Mouse (Mus musculus) v-Abl transformed pro-B cells (cell line): Measurements from ENCODE around the gene Chd4.

Experiments used
- in situ Hi-C, 2 experiments: fragments of 400-800 bp; cut with MboI; formaldehyde crosslinking; loops; one replicate each; pipeline ENCODE4 v1.15.1; 2025; ENCODE audit not compliant: unreplicated experiment in 2 of 2

Chd4 gene

GRCm38 (mm10) chr6:125131302-125132156, 35.7 kb downstream of the Chd4 start, which contains the start of gene Nop2:
Gene Nop2 (plus strand): TSS chr6:125131909.
- in situ Hi-C loops = loop anchor here in 1 of 2 experiments (5.0 kb wide), 1 partner anchor 34 kb away; the partner anchor contains the start of gene Chd4

- in situ Hi-C loops = loop anchor here in 1 of 2 experiments (5.0 kb wide), 1 partner anchor 35 kb away; the partner anchor contains the start of gene Chd4
These were observed 36.7 kb downstream of the Chd4 start for GRCm38 (mm10) chr6:125132470-125132869.

- in situ Hi-C loops = no loop called here
These were observed 41.4 kb downstream of the Chd4 start for GRCm38 (mm10) chr6:125137002-125137671.

GRCm38 (mm10) chr6:125139747-125140146, 44.0 kb downstream of the Chd4 start:
- in situ Hi-C loops = no loop called here

- in situ Hi-C loops = no loop called here
These were observed 46.7 kb downstream of the Chd4 start for GRCm38 (mm10) chr6:125142436-125142835.

DNA sequence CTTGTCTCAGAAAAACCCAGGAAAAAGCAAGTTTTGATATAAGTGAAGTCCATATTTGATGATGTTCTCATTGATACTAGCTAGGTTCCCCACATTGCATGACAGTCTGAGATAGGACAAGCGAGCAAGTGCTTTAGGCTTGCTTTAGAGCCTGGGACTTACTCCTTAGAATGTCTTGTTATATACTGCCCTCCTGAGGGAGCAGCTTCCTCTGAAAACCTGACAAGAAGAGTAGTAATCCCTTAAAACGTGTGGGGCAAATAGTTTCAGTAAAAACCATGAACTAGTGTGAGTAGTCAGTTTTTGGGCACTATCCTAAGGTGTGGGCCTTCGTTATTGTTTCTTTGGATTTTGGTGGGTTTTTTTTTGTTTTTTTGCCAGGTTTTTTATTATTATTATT, 47.3 kb downstream of the Chd4 start:
- in situ Hi-C loops = no loop called here

GRCm38 (mm10) chr6:125143904-125144303, 48.1 kb downstream of the Chd4 start:
- in situ Hi-C loops = no loop called here

DNA sequence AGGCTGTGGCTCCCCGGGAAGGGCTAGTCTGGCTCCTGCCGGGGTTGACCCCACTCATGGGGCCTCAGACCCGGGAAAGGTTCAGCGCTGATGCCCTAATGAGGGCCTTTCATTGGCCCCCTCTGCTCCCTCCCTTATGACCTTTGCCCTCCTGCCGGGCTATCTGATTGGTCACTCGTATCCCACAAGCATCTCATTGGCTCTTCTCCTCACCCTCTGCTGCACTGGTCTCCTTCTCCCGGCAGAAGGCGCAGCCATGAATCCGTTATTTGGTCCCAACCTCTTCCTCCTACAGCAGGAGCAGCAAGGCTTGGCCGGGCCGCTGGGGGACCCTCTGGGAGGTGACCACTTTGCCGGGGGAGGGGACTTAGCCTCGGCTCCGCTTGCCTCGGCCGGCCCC, 49.2 kb downstream of the Chd4 start, which contains the start of gene Iffo1:
Gene Iffo1, plus strand, starts transcription at position 241 of the 400 bp plus-strand sequence.
- in situ Hi-C loops = no loop called here

GRCm38 (mm10) chr6:125145479-125145951, 49.7 kb downstream of the Chd4 start:
- in situ Hi-C loops = no loop called here

GRCm38 (mm10) chr6:125146148-125146547, 50.4 kb downstream of the Chd4 start:
- in situ Hi-C loops = no loop called here

- in situ Hi-C loops = no loop called here
These were observed 51.0 kb downstream of the Chd4 start for GRCm38 (mm10) chr6:125146797-125147196.

GRCm38 (mm10) chr6:125147329-125147728, 51.5 kb downstream of the Chd4 start:
- in situ Hi-C loops = no loop called here

GRCm38 (mm10) chr6:125148251-125148925, 52.6 kb downstream of the Chd4 start:
- in situ Hi-C loops = no loop called here

- in situ Hi-C loops = no loop called here
These were observed 53.3 kb downstream of the Chd4 start for GRCm38 (mm10) chr6:125148926-125149568.

GRCm38 (mm10) chr6:125149569-125149950, 53.8 kb downstream of the Chd4 start:
- in situ Hi-C loops = no loop called here

GRCm38 (mm10) chr6:125152212-125153017, 56.6 kb downstream of the Chd4 start:
- in situ Hi-C loops = loop anchor here (25.0 kb wide), 1 partner anchor 1410 kb away; no protein-coding TSS in a partner anchor

DNA sequence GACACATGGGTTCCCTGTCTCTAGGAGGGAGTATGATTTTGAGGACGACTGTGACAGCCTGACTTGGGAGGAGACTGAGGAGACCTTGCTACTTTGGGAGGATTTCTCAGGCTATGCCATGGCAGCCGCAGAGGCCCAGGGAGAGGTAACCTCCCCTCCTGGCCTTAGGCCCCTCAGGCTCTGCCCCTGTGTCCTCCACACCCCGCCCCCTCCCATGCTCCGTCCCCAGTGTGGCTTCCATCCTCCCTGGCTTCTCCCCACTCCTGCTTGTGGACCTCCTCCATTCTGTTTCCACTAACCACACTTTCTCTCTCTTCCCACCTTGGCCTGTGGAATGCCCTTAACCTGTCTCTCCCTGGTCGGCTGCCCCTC, 57.2 kb downstream of the Chd4 start:
- in situ Hi-C loops = loop anchor here (25.0 kb wide), 1 partner anchor 1409 kb away; no protein-coding TSS in a partner anchor

DNA sequence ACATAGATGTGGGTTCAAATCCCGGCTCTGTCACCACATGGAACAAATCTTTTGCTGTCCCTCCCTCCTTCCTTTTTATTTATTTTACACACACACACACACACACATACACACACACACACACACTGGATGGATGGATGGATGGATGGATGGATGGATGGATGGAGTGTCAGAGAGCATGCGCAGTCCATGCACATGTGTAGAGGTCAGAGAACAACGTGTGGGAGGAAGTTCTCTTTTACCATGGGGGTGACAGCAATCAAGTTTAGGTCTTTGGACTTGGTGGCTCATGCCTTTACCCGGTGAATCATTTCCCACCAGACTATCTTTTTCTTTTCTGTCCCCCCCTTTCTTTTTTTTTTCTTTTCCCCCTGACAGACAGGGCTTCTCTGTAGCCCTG, 57.9 kb downstream of the Chd4 start:
- in situ Hi-C loops = loop anchor here (25.0 kb wide), 1 partner anchor 1409 kb away; no protein-coding TSS in a partner anchor

DNA sequence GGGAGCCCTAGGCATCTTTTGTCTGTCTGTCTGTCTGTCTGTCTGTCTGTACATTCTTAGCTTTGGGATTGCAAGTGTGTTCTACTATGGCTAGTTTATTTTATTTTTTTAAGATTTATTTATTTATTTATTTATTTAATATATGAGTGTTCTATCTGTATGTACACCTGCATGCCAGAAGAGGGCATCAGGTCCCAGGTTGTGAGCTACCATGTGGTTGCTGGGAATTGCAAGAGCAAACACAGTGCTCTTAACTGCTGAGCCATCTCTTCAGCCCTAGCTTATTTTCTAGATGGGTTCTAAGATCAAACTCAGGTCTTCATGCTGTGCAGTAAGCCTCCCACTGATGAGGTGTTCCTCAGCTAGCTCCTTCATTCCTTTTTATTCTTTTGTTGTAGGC, 58.8 kb downstream of the Chd4 start:
- in situ Hi-C loops = loop anchor here (25.0 kb wide), 1 partner anchor 1408 kb away; no protein-coding TSS in a partner anchor
